Mouse (Mus musculus): ENCODE measurements around the gene Ifna15. TPM values are rescaled to one million over a fixed set of nuclear protein-coding genes. Genes with fewer than 3 reads are reported as not detected.

The Ifna15 gene
- polyA plus RNA-seq, 1 experiment: not detected

DNA sequence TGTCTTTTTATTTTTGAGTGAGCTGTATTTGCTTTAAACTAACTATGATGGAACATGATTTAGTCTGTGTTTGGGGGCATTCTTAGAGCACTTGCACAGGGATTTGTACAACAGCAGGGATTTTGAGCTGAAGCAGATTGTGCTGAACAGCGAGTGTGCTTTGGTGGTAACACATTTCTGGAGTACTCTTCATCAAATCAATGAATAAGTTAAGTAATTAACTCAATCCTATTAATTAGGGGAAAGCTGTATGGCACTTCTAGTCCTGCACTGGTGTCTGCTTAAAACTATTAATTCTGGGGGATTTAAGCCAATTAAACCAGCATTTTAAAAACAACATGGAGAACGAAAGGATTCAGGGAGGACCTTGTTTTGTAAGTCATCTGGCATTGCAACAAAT lies 40.1 kb downstream of the Ifna15 start:
- no peak for TF ChIP-seq POLR2A (IDR thresholded peaks at IDR 0.05; ENCODE audit: insufficient read depth, low read depth, low read length)
- H3K4me1 ChIP-seq (ENCODE audit: control insufficient read depth, insufficient read depth, low read length): 0 out of 2 replicates have a peak, but pooled peaks cover 3% of the 10 kb centered on the region
- no peak overlapping the region for H3K27ac ChIP-seq (ENCODE audit: insufficient read depth, low read depth, low read length)
- H3K4me3 ChIP-seq (ENCODE audit: insufficient read depth, low read depth, low read length): no peak overlapping the region
- 55% methylated on average over 2 of the region's 2 CpGs for WGBS

DNA sequence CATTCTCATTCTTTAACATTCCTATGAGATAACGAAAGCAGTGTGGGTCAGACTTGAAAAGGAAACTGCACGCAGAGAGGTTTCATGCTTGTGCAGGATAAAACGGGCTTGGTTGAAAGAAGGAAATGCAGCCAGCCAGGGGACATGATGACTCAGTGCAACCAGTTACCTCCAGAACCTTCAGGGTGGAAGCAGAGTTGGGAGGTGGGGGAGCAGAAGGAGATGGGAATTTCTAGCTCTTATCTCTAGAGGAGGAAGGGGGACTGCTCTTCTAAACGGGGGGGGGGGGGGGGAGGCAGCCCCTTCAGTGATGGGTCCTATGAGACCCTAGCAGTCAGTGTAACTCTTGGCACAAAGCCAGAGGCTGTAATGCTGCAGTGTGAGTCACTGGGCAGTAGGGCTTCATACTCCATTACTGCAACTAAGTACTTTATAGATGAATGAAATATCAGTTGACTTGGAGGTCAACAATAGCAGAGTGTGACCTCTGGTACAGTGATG lies 42.3 kb downstream of the Ifna15 start:
- H3K4me1 ChIP-seq (ENCODE audit: control insufficient read depth, insufficient read depth, low read length): 0 out of 2 replicates have a peak, but pooled peaks cover 3% of the 10 kb centered on the region
- no peak for TF ChIP-seq CTCF (IDR thresholded peaks at IDR 0.05; ENCODE audit: insufficient read depth, low read depth, low read length)
- H3K27ac ChIP-seq (ENCODE audit: insufficient read depth, low read depth, low read length): no peak overlapping the region
- H3K4me3 ChIP-seq (ENCODE audit: insufficient read depth, low read depth, low read length): no peak overlapping the region
- 8% methylated on average over 4 of the region's 4 CpGs for WGBS

DNA sequence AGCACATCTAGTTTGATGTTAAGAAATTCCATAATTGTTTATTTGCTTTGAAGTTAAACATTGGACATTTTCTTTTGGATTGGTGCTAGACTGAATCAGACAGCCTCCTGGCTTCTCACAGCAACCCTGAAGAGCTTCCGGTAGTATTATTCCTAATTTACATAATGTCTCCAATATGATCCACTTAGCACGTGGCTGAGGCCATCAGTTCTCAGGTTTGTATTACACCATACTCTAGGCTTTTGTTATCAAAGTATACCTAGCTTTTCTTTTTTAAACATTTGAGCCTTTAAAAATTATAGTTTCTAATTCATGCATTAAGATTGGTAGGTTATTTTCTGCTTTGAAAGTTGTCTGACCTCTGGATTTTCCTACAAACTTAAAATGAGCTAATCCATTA lies 42.8 kb downstream of the Ifna15 start:
- no peak for TF ChIP-seq CTCF (IDR thresholded peaks at IDR 0.05; ENCODE audit: insufficient read depth, low read depth, low read length)
- H3K27ac ChIP-seq (ENCODE audit: insufficient read depth, low read depth, low read length): no peak overlapping the region
- H3K4me1 ChIP-seq (ENCODE audit: control insufficient read depth, insufficient read depth, low read length): 0 out of 2 replicates have a peak, but pooled peaks cover 3% of the 10 kb centered on the region
- no peak overlapping the region for H3K4me3 ChIP-seq (ENCODE audit: insufficient read depth, low read depth, low read length)
- WGBS: 54% methylated on average over 2 of the region's 2 CpGs

DNA sequence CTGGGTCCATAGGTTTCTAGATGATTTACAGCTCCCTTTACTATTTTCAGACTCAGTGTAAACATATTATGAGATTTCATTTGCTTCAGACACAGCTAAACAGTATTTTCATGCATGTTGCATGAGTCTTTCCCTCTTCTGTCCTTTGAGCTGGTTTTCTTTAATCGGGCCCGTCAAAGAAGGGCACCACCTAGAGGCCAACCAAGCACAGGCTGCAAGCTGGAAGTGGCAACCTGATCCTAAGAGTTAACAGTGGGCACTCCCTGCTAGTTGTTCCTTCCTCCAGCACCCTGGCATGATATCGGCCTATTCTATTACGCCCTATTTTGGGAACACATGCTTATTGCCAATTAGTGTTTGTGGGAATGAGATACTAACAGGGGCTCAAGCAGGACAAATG lies 43.6 kb downstream of the Ifna15 start:
- no peak for TF ChIP-seq CTCF (IDR thresholded peaks at IDR 0.05; ENCODE audit: insufficient read depth, low read depth, low read length)
- no peak for TF ChIP-seq POLR2A (IDR thresholded peaks at IDR 0.05; ENCODE audit: insufficient read depth, low read depth, low read length)
- Histone ChIP-seq H3K4me3 (ENCODE audit: insufficient read depth, low read depth, low read length) (no peak overlapping the region), H3K4me1 (ENCODE audit: control insufficient read depth, insufficient read depth, low read length) (0 out of 2 replicates have a peak, but pooled peaks cover 3% of the 10 kb centered on the region), H3K27ac (ENCODE audit: insufficient read depth, low read depth, low read length) (no peak overlapping the region)
- WGBS: 38% methylated on average over 4 of the region's 4 CpGs

DNA sequence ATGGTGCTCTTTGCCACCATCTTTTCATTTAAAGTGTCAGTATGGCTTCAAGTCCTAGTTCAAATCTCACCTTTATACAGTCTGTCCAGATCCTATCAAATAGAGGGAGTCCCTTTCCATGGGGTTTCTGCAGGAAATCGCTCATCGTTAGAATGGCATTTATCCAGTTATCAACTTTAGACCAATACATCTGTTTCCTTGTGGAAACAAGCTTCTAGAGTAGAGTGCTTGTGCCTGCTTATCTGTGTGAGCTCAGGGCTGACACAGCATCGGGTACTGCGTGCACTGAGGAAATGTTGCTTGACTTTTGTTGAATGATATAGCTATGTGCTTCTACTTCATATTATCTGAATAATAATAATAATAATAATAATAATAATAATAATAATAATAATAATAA lies 44.3 kb downstream of the Ifna15 start:
- H3K4me1 ChIP-seq (ENCODE audit: control insufficient read depth, insufficient read depth, low read length): 0 out of 2 replicates have a peak, but pooled peaks cover 3% of the 10 kb centered on the region
- no peak overlapping the region for H3K4me3 ChIP-seq (ENCODE audit: insufficient read depth, low read depth, low read length)
- H3K27ac ChIP-seq (ENCODE audit: insufficient read depth, low read depth, low read length): no peak overlapping the region
- TF ChIP-seq CTCF (IDR thresholded peaks at IDR 0.05; ENCODE audit: insufficient read depth, low read depth, low read length) (no peak), POLR2A (IDR thresholded peaks at IDR 0.05; ENCODE audit: insufficient read depth, low read depth, low read length) (no peak)
- 97% methylated on average over 4 of the region's 4 CpGs for WGBS

Other genes starting within 250 kb of the Ifna15 start
- not detected in 2 replicates for gene Hacd4, start 119.3 kb downstream of the Ifna15 start, polyA plus RNA-seq (2012; ENCODE audit: insufficient read depth, insufficient read length, low replicate concordance, missing spikeins)
- gene Ifnb1, start 35.5 kb downstream of the Ifna15 start, polyA plus RNA-seq (2012; ENCODE audit: insufficient read depth, insufficient read length, low replicate concordance, missing spikeins): not detected in 2 replicates
- gene Ifna14, start 13.6 kb upstream of the Ifna15 start, polyA plus RNA-seq (2012; ENCODE audit: insufficient read depth, insufficient read length, low replicate concordance, missing spikeins): not detected in 2 replicates
- not detected in 2 replicates for gene Ifna9, start 34.1 kb upstream of the Ifna15 start, polyA plus RNA-seq (2012; ENCODE audit: insufficient read depth, insufficient read length, low replicate concordance, missing spikeins)
- gene Ifna12, start 45.1 kb upstream of the Ifna15 start, polyA plus RNA-seq (2012; ENCODE audit: insufficient read depth, insufficient read length, low replicate concordance, missing spikeins): not detected in 2 replicates
- not detected in 2 replicates for gene C87499, start 76.2 kb upstream of the Ifna15 start, polyA plus RNA-seq (2012; ENCODE audit: insufficient read depth, insufficient read length, low replicate concordance, missing spikeins)
- not detected in 2 replicates for gene Ifna13, start 86.2 kb upstream of the Ifna15 start, polyA plus RNA-seq (2012; ENCODE audit: insufficient read depth, insufficient read length, low replicate concordance, missing spikeins)
- gene Ifna16, start 118.7 kb upstream of the Ifna15 start, polyA plus RNA-seq (2012; ENCODE audit: insufficient read depth, insufficient read length, low replicate concordance, missing spikeins): not detected in 2 replicates
- not detected in 2 replicates for gene Ifna2, start 125.7 kb upstream of the Ifna15 start, polyA plus RNA-seq (2012; ENCODE audit: insufficient read depth, insufficient read length, low replicate concordance, missing spikeins)
- gene Ifnab, start 133.1 kb upstream of the Ifna15 start, polyA plus RNA-seq (2012; ENCODE audit: insufficient read depth, insufficient read length, low replicate concordance, missing spikeins): not detected in 2 replicates
- gene Gm26566, start 163.6 kb upstream of the Ifna15 start, polyA plus RNA-seq (2012; ENCODE audit: insufficient read depth, insufficient read length, low replicate concordance, missing spikeins): not detected in 2 replicates
- gene Klhl9, start 164.2 kb upstream of the Ifna15 start, polyA plus RNA-seq (2012; ENCODE audit: insufficient read depth, insufficient read length, low replicate concordance, missing spikeins): not detected in 2 replicates
- gene Gm13271, start 196.6 kb upstream of the Ifna15 start, polyA plus RNA-seq (2012; ENCODE audit: insufficient read depth, insufficient read length, low replicate concordance, missing spikeins): not detected in 2 replicates
- gene Gm13283, start 201.9 kb upstream of the Ifna15 start, polyA plus RNA-seq (2012; ENCODE audit: insufficient read depth, insufficient read length, low replicate concordance, missing spikeins): not detected in 2 replicates
- gene Gm13290, start 215.6 kb upstream of the Ifna15 start, polyA plus RNA-seq (2012; ENCODE audit: insufficient read depth, insufficient read length, low replicate concordance, missing spikeins): not detected in 2 replicates
- not detected in 2 replicates for gene Gm13289, start 218.7 kb upstream of the Ifna15 start, polyA plus RNA-seq (2012; ENCODE audit: insufficient read depth, insufficient read length, low replicate concordance, missing spikeins)
- not detected in 2 replicates for gene Gm13272, start 221.6 kb upstream of the Ifna15 start, polyA plus RNA-seq (2012; ENCODE audit: insufficient read depth, insufficient read length, low replicate concordance, missing spikeins)
- gene Ifnz, start 223.9 kb upstream of the Ifna15 start, polyA plus RNA-seq (2012; ENCODE audit: insufficient read depth, insufficient read length, low replicate concordance, missing spikeins): not detected in 2 replicates
- not detected in 2 replicates for gene Gm13276, start 227.5 kb upstream of the Ifna15 start, polyA plus RNA-seq (2012; ENCODE audit: insufficient read depth, insufficient read length, low replicate concordance, missing spikeins)
- gene Gm13277, start 230.4 kb upstream of the Ifna15 start, polyA plus RNA-seq (2012; ENCODE audit: insufficient read depth, insufficient read length, low replicate concordance, missing spikeins): not detected in 2 replicates
- not detected in 2 replicates for gene Gm13278, start 233.3 kb upstream of the Ifna15 start, polyA plus RNA-seq (2012; ENCODE audit: insufficient read depth, insufficient read length, low replicate concordance, missing spikeins)
- not detected in 2 replicates for gene Gm13275, start 236.2 kb upstream of the Ifna15 start, polyA plus RNA-seq (2012; ENCODE audit: insufficient read depth, insufficient read length, low replicate concordance, missing spikeins)
- gene Gm13279, start 239.2 kb upstream of the Ifna15 start, polyA plus RNA-seq (2012; ENCODE audit: insufficient read depth, insufficient read length, low replicate concordance, missing spikeins): not detected in 2 replicates
- not detected in 2 replicates for gene Gm13285, start 241.4 kb upstream of the Ifna15 start, polyA plus RNA-seq (2012; ENCODE audit: insufficient read depth, insufficient read length, low replicate concordance, missing spikeins)
- gene Gm13287, start 245.0 kb upstream of the Ifna15 start, polyA plus RNA-seq (2012; ENCODE audit: insufficient read depth, insufficient read length, low replicate concordance, missing spikeins): not detected in 2 replicates
- not detected in 2 replicates for gene Gm13288, start 247.3 kb upstream of the Ifna15 start, polyA plus RNA-seq (2012; ENCODE audit: insufficient read depth, insufficient read length, low replicate concordance, missing spikeins)

Data from olfactory bulb, adult 2 months (tissue).